Mouse (Mus musculus) ovary, postnatal 10 days (tissue): ENCODE measurements around the gene Fkbp4.
"Not testable (repeated sequence)": the region's sequence is repeated elsewhere in the genome, so short reads cannot be mapped to it uniquely, and the experiment has no call there.

Experiments used
- DNase-seq: peaks from one replicate; pipeline ENCODE4 v3.0.0; 2022; ENCODE audit warnings: low spot score

Gene Fkbp4

DNA sequence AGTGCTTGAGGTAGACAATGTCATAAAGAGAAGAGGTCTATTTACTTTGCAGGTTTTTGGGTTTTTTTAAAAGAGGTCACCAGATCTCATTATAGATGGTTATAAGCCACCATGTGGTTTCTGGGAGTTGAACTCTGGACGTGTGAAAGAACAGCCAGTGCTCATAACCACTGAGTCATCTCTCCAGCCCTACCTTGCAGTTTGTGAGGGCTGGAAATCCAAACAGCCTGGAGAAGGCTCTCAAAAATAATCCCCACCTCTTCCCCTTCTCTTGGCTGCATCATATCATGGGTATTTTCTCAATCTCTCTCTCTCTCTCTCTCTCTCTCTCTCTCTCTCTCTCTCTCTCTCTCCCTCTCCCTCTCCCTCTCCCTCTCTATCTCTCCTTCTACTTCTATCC, 47.8 kb downstream of the Fkbp4 start:
- DNase-seq: no peak

DNA sequence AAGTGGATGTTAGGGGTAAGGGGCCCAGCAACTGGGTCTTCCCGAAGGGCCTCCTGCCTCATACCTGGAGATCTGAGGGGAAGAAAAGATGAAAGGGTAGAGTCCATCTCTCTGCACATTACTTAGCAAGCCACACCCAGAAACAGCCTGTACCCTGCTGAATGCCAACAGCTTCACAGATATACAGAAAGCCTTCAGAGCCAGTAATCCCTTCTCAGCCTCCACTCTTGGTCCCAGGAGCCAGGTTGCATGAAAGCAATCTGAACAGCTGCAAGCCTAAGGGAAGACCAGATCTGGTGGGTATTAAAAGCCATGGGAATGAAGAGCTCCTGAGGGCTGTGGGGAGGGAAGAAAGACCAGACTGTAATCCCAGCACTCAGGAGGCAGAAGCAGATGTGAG, 49.3 kb downstream of the Fkbp4 start:
- no peak for DNase-seq

DNA sequence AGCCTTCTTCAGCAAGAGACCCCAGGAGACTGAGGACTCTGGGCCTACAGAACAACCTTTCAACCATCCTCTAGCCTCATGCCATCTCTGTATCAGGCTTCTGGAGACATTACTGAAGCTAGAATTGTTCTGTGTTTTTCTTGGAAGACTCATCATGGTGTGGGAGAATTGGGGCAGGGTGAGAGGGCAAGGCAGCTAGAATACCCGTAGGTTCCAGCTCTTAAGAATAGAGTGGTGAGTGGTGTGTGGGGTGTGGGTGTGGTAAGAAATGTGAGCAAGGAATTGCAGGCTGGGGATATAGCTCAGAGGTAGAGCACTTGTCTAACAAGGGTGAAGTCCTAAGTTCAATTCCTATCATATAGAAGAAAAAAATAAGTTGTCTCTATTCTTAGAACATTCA, 53.5 kb downstream of the Fkbp4 start:
- DNase-seq: no peak

DNA sequence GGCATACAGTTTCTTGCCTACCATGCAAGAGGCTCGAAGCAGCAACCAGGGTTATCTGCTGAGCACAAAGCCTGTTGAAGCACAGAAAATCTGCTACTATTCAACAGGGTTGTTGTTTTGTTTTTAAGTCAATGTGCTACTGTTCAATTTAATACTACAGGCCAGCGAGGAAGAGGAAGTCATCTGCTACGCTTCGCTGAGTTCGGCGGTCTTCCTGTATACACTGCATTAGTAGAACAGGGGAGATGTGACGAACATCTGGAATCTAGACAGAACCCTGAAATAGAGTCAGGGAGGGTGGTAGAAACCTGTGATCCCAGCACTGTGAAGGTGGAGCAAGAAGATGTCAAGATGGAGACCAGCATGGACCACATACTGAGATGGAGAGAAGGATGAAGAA, 54.7 kb downstream of the Fkbp4 start:
- DNase-seq: no peak

DNA sequence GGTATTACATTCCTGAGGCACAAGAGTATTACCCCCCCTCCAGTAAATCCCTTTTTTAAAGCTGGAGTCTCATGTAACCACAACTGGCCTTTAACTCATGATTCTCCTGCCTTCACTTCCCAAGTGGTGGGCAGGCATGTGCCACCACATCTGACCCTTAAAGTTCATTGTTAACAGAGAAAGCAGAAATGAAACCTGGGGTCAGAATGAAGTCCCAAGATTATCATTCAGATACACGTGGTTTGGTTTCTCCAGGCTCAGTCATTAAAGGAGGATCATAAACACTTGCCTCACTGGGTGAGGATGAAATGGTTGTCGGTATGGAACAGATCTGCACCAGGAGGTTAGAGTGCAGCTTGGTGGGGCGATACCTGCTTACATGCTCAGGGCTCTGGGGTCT, 57.2 kb downstream of the Fkbp4 start:
- DNase-seq: no peak

DNA sequence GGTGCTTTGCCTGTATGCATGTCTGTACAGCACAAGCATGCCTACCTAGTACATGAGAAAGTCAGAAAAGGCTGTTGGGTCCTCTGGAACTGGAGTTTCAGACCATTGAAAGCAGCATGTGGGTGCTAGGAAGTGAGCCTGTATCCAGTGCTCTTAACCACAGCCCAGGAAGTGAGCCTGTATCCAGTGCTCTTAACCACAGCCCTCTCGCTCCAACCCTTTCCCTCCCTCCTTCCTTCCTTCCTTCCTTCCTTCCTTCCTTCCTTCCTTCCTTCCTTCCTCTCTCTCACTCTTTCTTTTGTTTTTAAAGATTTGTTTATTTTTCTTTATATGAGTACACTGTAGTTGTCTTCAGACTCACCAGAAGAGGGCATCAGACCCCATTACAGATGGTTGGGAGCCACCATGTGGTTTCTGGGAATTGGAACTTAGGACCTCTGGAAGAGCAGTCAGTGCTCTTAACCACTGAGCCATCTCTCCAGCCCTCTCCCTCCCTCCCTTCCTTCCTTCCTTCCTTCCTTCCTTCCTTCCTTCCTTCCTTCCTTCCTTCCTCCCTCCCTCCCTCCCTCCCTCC, 57.8 kb downstream of the Fkbp4 start:
- DNase-seq: not testable (repeated sequence)
